Mouse (Mus musculus): ENCODE results near the gene Bbx. TPM values are rescaled to one million over a fixed set of nuclear protein-coding genes. Genes with fewer than 3 reads are reported as not detected.

Bbx gene
- polyA plus RNA-seq (2012; fragmentation: generic; extraction: Trizol) = 1 to 10 TPM in 1 of 2 experiments, under 1 TPM in 1; 0.76 to 3.2 TPM

GRCm38 (mm10) chr16:50432062-50432878, at the start of gene Bbx:
Gene Bbx (minus strand): TSS chr16:50432390.

Other genes with a start within 250 kb of the Bbx start
- not detected for gene Ccdc54, start 158.8 kb upstream of the Bbx start, polyA plus RNA-seq (2012; fragmentation: generic; extraction: Trizol)

Data from C3H10T1/2 (cell line).